Mouse (Mus musculus) gastrocnemius, adult 18-20 months (tissue): ENCODE measurements around the gene Olfr1383. TPM values are rescaled to one million over a fixed set of nuclear protein-coding genes. Genes with fewer than 3 reads are reported as not detected.
"Not testable (repeated sequence)": the region's sequence is repeated elsewhere in the genome, so short reads cannot be mapped to it uniquely, and the experiment has no call there.

ENCODE experiments used
- DNase-seq: peaks from one replicate; pipeline ENCODE4 v3.0.0; 2021; ENCODE audit warnings: low spot score
- long read RNA-seq, 2 experiments: library from polyadenylated mRNA; stranded (forward); transcript quantifications; one replicate each; pipeline ENCODE4 v2.0.0; 2021
- total RNA-seq, 2 experiments: library from RNA; stranded (reverse); gene quantifications; 2 replicates each; pipeline ENCODE4 v1.2.3; 2021

Olfr1383 gene
- total RNA-seq, result under 1 TPM in 1 of 2 experiments, not detected in 1; 0.30 TPM
- long read RNA-seq, experiment 1, result 0 reads
- long read RNA-seq, experiment 2, result 0 reads

DNA sequence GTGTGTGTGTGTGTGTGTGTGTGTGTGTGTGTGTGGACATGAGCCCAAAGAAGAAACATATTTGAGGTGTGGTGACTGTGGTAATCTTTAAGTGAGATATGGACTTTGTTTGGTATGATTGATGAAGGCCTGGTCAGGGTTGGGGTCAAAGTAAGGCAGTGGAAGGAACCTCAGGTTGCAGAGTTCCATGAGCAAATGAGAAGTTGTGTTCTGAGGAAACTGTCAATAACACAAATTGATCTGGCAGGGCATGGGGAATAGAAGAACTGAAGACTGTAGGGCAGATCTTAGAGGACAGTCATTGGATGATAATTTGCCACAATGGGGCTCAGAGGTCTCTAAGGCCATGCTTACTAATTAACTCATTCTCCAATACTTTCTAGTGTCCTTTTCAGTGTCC is at the start of gene Olfr1383:
TSS of gene Olfr1383 (plus strand) at position 301 of the 400 bp plus-strand sequence.
- no peak for DNase-seq

- no peak for DNase-seq
Measured at GRCm38 (mm10) chr11:49485973-49486372, 33.5 kb upstream of the Olfr1383 start.

GRCm38 (mm10) chr11:49488770-49489169 is 30.7 kb upstream of the Olfr1383 start, which contains the start of gene Olfr1385:
Olfr1385 (plus strand) TSS chr11:49489070.
- DNase-seq, result not testable (repeated sequence)

DNA sequence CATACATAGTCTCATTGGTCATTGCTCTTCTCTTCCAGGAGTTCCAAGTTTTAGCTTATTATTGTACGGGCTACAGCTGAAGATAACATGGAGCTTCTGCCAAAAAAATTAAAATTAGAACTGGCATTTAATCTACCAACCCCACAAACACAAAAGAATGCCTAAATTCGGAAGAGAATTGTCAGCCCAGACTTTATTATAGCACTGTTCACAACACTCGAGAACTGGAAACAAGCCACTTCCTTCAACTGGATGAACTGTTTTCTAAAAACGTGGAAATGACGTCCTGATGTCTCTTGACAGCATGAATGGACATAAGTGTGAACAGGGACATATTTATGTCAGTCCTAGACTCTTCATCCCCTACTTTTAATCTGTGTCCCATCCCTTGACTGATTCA is 1.4 kb upstream of the Olfr1383 start:
- DNase-seq, result no peak

DNA sequence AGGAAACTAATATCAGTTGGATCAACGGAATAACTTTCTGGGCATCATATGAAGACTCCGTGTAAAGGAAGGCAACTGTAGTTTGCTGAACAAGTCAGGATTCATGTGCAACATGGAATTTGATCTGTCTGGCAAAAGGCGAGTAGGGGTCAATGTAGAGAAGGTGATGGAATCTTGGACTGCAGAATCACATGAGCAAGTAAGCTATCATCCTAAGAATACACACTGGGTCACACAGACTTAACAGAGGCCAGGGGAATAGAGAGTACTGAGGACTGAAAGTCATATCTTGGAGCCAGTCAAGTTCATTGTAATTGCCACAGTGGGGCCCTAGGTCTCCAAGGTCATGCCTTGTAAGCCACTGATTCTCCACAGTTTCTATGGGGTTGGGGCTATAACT is 8.5 kb downstream of the Olfr1383 start, which contains the start of gene Olfr1382:
TSS of gene Olfr1382 (plus strand) at position 301 of the 400 bp plus-strand sequence.
- DNase-seq, result no peak

DNA sequence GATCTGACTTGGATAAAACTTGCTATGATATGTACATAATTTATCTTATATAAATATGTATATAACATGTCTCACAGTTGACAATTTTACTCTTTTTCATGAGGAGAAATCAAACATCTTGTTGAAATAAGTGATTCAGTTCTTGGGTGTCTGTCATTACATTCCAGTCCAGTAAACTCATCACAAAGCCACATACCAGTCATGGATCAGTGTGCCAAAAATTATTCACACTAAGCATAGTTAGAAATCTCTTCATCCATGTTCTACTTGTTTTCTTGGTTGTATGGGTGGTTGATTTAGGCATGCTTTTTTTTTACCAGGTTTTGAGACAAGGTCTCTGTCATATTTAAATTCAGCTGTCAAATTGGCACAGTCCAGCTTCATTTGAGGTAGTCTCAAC is 13.3 kb downstream of the Olfr1383 start:
- DNase-seq, result no peak

GRCm38 (mm10) chr11:49536631-49537030 is 17.2 kb downstream of the Olfr1383 start:
- not testable (repeated sequence) for DNase-seq

DNA sequence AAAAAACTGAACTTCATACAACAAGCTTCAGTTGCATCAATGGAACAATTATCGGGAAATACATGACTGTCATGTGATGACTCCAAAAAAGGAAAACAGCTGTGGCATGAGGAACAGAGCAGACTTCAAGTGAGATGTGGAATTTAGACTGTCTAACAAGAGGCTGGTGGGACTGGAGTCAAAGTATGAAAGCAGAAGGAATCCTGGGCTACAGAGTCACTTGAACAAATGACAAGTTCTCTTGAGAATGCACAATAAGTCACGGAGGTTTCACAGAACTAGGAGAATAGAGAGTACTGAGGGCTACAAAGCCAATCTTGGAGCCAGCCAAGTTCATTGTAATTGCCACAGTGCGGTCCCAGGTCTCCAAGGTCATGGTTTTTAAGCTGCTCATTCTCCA is 23.7 kb downstream of the Olfr1383 start, which contains the start of gene Olfr1381:
TSS of gene Olfr1381 (plus strand) at position 301 of the 400 bp plus-strand sequence.
- DNase-seq, result not testable (repeated sequence)

DNA sequence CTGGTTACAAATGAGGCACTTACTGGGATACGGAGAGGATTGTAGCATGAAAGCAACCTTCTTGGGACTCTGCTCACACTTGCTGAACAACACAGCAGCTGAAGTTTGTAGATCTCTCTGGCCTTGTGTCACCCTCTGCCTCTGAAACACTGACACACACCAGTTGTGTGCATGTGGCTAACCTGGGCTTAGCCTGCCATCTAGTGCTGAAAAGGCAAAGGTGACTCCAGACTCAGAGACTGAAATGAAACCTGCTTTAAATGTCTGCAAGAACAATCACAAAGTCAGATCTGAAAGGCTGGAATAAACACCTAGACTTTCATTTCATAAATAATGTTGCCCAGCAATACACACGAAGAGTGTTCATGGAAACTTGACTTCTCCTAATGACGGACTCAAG is 34.6 kb downstream of the Olfr1383 start:
- not testable (repeated sequence) for DNase-seq

GRCm38 (mm10) chr11:49556578-49556977 is 37.1 kb downstream of the Olfr1383 start, which contains the start of gene Olfr1380:
Olfr1380 (plus strand) TSS chr11:49556878.
- not testable (repeated sequence) for DNase-seq

GRCm38 (mm10) chr11:49575054-49575453 is 55.6 kb downstream of the Olfr1383 start:
- not testable (repeated sequence) for DNase-seq

Other genes starting within 250 kb of the Olfr1383 start
- gene Olfr1393, start 241.3 kb upstream of the Olfr1383 start, total RNA-seq, result under 1 TPM in 1 of 2 experiments, not detected in 1; 0.09 TPM
- gene Olfr1392, start 234.4 kb upstream of the Olfr1383 start, total RNA-seq, result not detected
- not detected for gene Olfr10, start 214.9 kb upstream of the Olfr1383 start, total RNA-seq
- gene Olfr1391, start 196.9 kb upstream of the Olfr1383 start, total RNA-seq, result not detected
- gene Olfr1390, start 184.5 kb upstream of the Olfr1383 start, total RNA-seq, result not detected
- not detected for gene Olfr1389, start 96.6 kb upstream of the Olfr1383 start, total RNA-seq
- under 1 TPM in 1 of 2 experiments, not detected in 1; 0.07 TPM for gene Olfr1388, start 83.0 kb upstream of the Olfr1383 start, total RNA-seq
- not detected for gene Olfr1387, start 64.3 kb upstream of the Olfr1383 start, total RNA-seq
- gene Olfr1386, start 54.6 kb upstream of the Olfr1383 start, total RNA-seq, result not detected
- gene Olfr1385, start 30.6 kb upstream of the Olfr1383 start, total RNA-seq, result not detected
- gene Olfr1384, start 12.9 kb upstream of the Olfr1383 start, total RNA-seq, result not detected
- gene Olfr1382, start 8.6 kb downstream of the Olfr1383 start, total RNA-seq, result not detected
- not detected for gene Olfr1381, start 23.8 kb downstream of the Olfr1383 start, total RNA-seq
- gene Olfr1380, start 37.2 kb downstream of the Olfr1383 start, total RNA-seq, result not detected
- gene Flt4, start 89.6 kb downstream of the Olfr1383 start, total RNA-seq, result 1 to 10 TPM; 2.3 to 3.9 TPM
- not detected for gene Scgb3a1, start 144.0 kb downstream of the Olfr1383 start, total RNA-seq
- gene Cnot6, start 193.1 kb downstream of the Olfr1383 start, total RNA-seq, result 10 to 100 TPM; 10.4 to 10.7 TPM